Mouse (Mus musculus) liver, embryonic 14.5 days (tissue): Measurements from ENCODE around the gene Tgoln1.

Source experiments
- CTCF ChIP-seq: IDR thresholded peaks from 2 replicates; pipeline ENCODE4 v1.5.1; 2016; ENCODE audit warnings: antibody characterized with exemption, low read depth, control low read depth
- EP300 ChIP-seq: IDR thresholded peaks from 2 replicates; pipeline ENCODE4 v1.6.1; 2016; ENCODE audit warnings: antibody characterized with exemption, low read depth

- TF ChIP-seq EP300: no peak
- TF ChIP-seq CTCF: no peak
Observed at GRCm38 (mm10) chr6:72576041-72576440, 40.8 kb downstream of the Tgoln1 start.
